ENCODE assay signal across 17 mouse cellular contexts in genomic region chr1:138245533-138245932, GRCm38 (mm10). TPM values are rescaled to one million over a fixed set of nuclear protein-coding genes. Genes with fewer than 3 reads are reported as not detected.
DNase-seq lines count a peak whose midpoint lies in the region; ATAC-seq lines count a peak whose summit lies in the region.
"Had no signal": no experiment of that assay in that cellular context is flagged by ENCODE, and none has a peak within 500 bp of the region (broad histone marks: within the 10 kb centered on the region; RNA-seq: fewer than 3 reads in every experiment).

No protein-coding gene starts in this region.

- no peak overlapping the region for H3K4me2 ChIP-seq in hindbrain, embryonic 14.5 days (replicated peaks)
- no peak overlapping the region for H3K4me2 ChIP-seq in midbrain, embryonic 14.5 days (ENCODE audit: low read length)

- no peak for ATAC-seq in hindbrain, embryonic 14.5 days (ENCODE audit: low FRiP score)
- ATAC-seq in midbrain, embryonic 14.5 days (ENCODE audit: low FRiP score, low TSS enrichment), result no peak

- 0 out of 2 replicates have a peak overlapping the region, but pooled peaks have one; percentile 32 for H3K27ac ChIP-seq in hindbrain, embryonic 14.5 days
- H3K27ac ChIP-seq in hindbrain, embryonic 10.5 days, result no peak overlapping the region
- no peak overlapping the region for H3K27ac ChIP-seq in midbrain, embryonic 14.5 days (replicated peaks; ENCODE audit: low read depth, low read length)
- no peak overlapping the region for H3K27ac ChIP-seq in midbrain, embryonic 10.5 days (replicated peaks)

- no peaks in the 10 kb centered on the region for H3K36me3 ChIP-seq in hindbrain, embryonic 14.5 days (replicated peaks; ENCODE audit: control insufficient read depth, insufficient read depth)
- H3K36me3 ChIP-seq in hindbrain, embryonic 10.5 days, result no peaks in the 10 kb centered on the region
- H3K36me3 ChIP-seq in midbrain, embryonic 14.5 days (ENCODE audit: control insufficient read depth, insufficient read depth, low read length), result no peaks in the 10 kb centered on the region
- no peaks in the 10 kb centered on the region for H3K36me3 ChIP-seq in midbrain, embryonic 10.5 days

- H3K4me3 ChIP-seq in hindbrain, embryonic 14.5 days (replicated peaks; ENCODE audit: low read length), result no peak overlapping the region
- no peak overlapping the region for H3K4me3 ChIP-seq in hindbrain, embryonic 10.5 days
- no peak overlapping the region for H3K4me3 ChIP-seq in midbrain, embryonic 14.5 days (replicated peaks; ENCODE audit: low read depth, low read length)
- no peak overlapping the region for H3K4me3 ChIP-seq in midbrain, embryonic 10.5 days

- H3K9ac ChIP-seq in hindbrain, embryonic 14.5 days, result no peak overlapping the region
- no peak overlapping the region for H3K9ac ChIP-seq in midbrain, embryonic 14.5 days (replicated peaks; ENCODE audit: low read length)

- DNase-seq in cerebellum, postnatal 14 days, result peak; percentile 55 to 56
- no peak for DNase-seq in cerebellum, adult 9-11 months
- peak; percentile 49 for DNase-seq in hindbrain, embryonic 14.5 days (ENCODE audit: low spot score)
- DNase-seq in hindbrain, embryonic 10.5 days (ENCODE audit: low spot score), result no peak
- DNase-seq in midbrain, embryonic 14.5 days, result peak; percentile 53
- no peak for DNase-seq in midbrain, embryonic 10.5 days (ENCODE audit: low spot score)
- peak; percentile 14 to 34 for DNase-seq in layer of hippocampus, postnatal 14 days (ENCODE audit: low spot score in 2 of 2)
- no peak for DNase-seq in natural killer cell, adult 2 months (ENCODE audit: low spot score in 2 of 2)
- DNase-seq: thymus, adult 2 months had no signal

- H3K4me1 ChIP-seq in hindbrain, embryonic 14.5 days (replicated peaks; ENCODE audit: control insufficient read depth, insufficient read depth, low read length), result 0 out of 2 replicates have a peak, but pooled peaks cover 3% of the 10 kb centered on the region
- peaks cover 6% of the 10 kb centered on the region for H3K4me1 ChIP-seq in hindbrain, embryonic 10.5 days (replicated peaks)
- H3K4me1 ChIP-seq in midbrain, embryonic 14.5 days (ENCODE audit: control insufficient read depth, insufficient read depth, low read length), result no peaks in the 10 kb centered on the region
- no peaks in the 10 kb centered on the region for H3K4me1 ChIP-seq in midbrain, embryonic 10.5 days

- H3K27me3 ChIP-seq in hindbrain, embryonic 14.5 days (ENCODE audit: control insufficient read depth, insufficient read depth, low read length), result no peaks in the 10 kb centered on the region
- no peaks in the 10 kb centered on the region for H3K27me3 ChIP-seq in hindbrain, embryonic 10.5 days (ENCODE audit: insufficient read depth, poor library complexity, severe bottlenecking)
- no peaks in the 10 kb centered on the region for H3K27me3 ChIP-seq in midbrain, embryonic 14.5 days (ENCODE audit: control insufficient read depth, insufficient read depth, low read length)
- no peaks in the 10 kb centered on the region for H3K27me3 ChIP-seq in midbrain, embryonic 10.5 days (ENCODE audit: low read depth, poor library complexity, severe bottlenecking)

- 69% methylated on average over 3 of the region's 3 CpGs for WGBS in hindbrain, embryonic 14.5 days
- WGBS in hindbrain, embryonic 10.5 days, result 93% methylated on average over 3 of the region's 3 CpGs
- WGBS in midbrain, embryonic 14.5 days, result 77% methylated on average over 3 of the region's 3 CpGs
- WGBS in midbrain, embryonic 10.5 days, result 99% methylated on average over 3 of the region's 3 CpGs

- no peaks in the 10 kb centered on the region for H3K9me3 ChIP-seq in hindbrain, embryonic 14.5 days (ENCODE audit: control insufficient read depth, low read length)
- no peaks in the 10 kb centered on the region for H3K9me3 ChIP-seq in hindbrain, embryonic 10.5 days
- H3K9me3 ChIP-seq in midbrain, embryonic 14.5 days (ENCODE audit: control insufficient read depth, low read length), result no peaks in the 10 kb centered on the region
- H3K9me3 ChIP-seq in midbrain, embryonic 10.5 days (replicated peaks), result no peaks in the 10 kb centered on the region

RNA-seq across cellular contexts. Expression of gene Atp6v1g3, which starts 28.0 kb away (rescaled TPM):
- polyA plus RNA-seq in hindbrain, embryonic 14.5 days (2014; fragmentation: Nextera tagmentation; extraction: Ambion mirVana), result not detected in 2 replicates
- not detected in 2 replicates for polyA plus RNA-seq in hindbrain, embryonic 10.5 days (2016; fragmentation: Nextera tagmentation; extraction: Ambion mirVana)
- polyA plus RNA-seq in midbrain, embryonic 14.5 days (2014; fragmentation: Nextera tagmentation; extraction: Ambion mirVana), result not detected in 2 replicates
- polyA plus RNA-seq in midbrain, embryonic 10.5 days (2016; fragmentation: Nextera tagmentation; extraction: Ambion mirVana), result not detected in 2 replicates
- not detected for total RNA-seq in layer of hippocampus, postnatal 14 days (2021)
- total RNA-seq: gastrocnemius, postnatal 4 days; layer of hippocampus, postnatal 25 days; liver, adult 2 months; megakaryocyte, adult 5-6 weeks; neutrophil, adult 5-6 weeks had no signal
- polyA plus RNA-seq: cortical plate, adult 2 months; intestine, embryonic 14.5 days; liver, adult 2 months; small intestine, adult 2 months had no signal

Comparison
In these comparisons a context has a peak if more than half of its experiments do, and no peak if none do; other contexts are left out.
1. DNase-seq: peak in cerebellum, postnatal 14 days (2 of 2), hindbrain, embryonic 14.5 days (single experiment), midbrain, embryonic 14.5 days (single experiment) and layer of hippocampus, postnatal 14 days (2 of 2); none in cerebellum, adult 9-11 months (single experiment), hindbrain, embryonic 10.5 days (single experiment), midbrain, embryonic 10.5 days (single experiment) and natural killer cell, adult 2 months (0 of 2).